Mouse (Mus musculus) CH12.LX (cell line): ENCODE results near the gene Qk. TPM values are rescaled to one million over a fixed set of nuclear protein-coding genes. Genes with fewer than 3 reads are reported as not detected.

Source experiments
- DNase-seq: peaks from one replicate; pipeline ENCODE4 v3.0.0-alpha.2; 2013; ENCODE audit errors: extremely low read depth
- H3K27ac ChIP-seq: 2 replicates; pipeline ENCODE4 v1.5.1; 2012; ENCODE audit warnings: low read depth, mild to moderate bottlenecking, control low read depth, moderate library complexity; ENCODE audit not compliant: insufficient read depth
- H3K27me3 ChIP-seq: replicated peaks from 2 replicates; pipeline ENCODE3; 2012; ENCODE audit warnings: inconsistent platforms
- H3K36me3 ChIP-seq, 2 experiments: replicated peaks in 1 of 2; 2 replicates each; pipeline versions ENCODE3 to v1.6.1; 2012; ENCODE audit warnings: inconsistent platforms in 1 of 2, low read length in 1 of 2, mild to moderate bottlenecking in 1 of 2, mixed read lengths in 1 of 2, moderate library complexity in 1 of 2; ENCODE audit not compliant: control insufficient read depth in 1 of 2, insufficient read depth in 1 of 2
- H3K4me1 ChIP-seq, 2 experiments: 2 replicates each; pipeline ENCODE4 v1.6.1; 2012; ENCODE audit warnings: inconsistent platforms in 1 of 2, moderate library complexity in 1 of 2; ENCODE audit not compliant: insufficient read depth in 2 of 2, control insufficient read depth in 1 of 2
- H3K4me2 ChIP-seq: 2 replicates; pipeline ENCODE4 v1.6.1; 2012; ENCODE audit warnings: low read depth, mild to moderate bottlenecking, control low read depth; ENCODE audit not compliant: poor library complexity, insufficient read depth, severe bottlenecking
- H3K4me3 ChIP-seq, 3 experiments: fragments of 150-350 bp in 1 of 3; sonication (generic) in 1 of 3; replicated peaks in 1 of 3; 2 replicates each; pipeline versions ENCODE3 to v1.5.1; 2011 to 2012; ENCODE audit warnings: low read depth in 2 of 3, low read length in 2 of 3, mild to moderate bottlenecking in 2 of 3, moderate library complexity in 2 of 3, control low read depth in 1 of 3, improper control_type of control experiment in 1 of 3, inconsistent platforms in 1 of 3, mixed read lengths in 1 of 3; ENCODE audit not compliant: poor library complexity in 1 of 3
- H3K79me2 ChIP-seq: replicated peaks from 2 replicates; pipeline ENCODE4 v1.6.1; 2012; ENCODE audit warnings: mild to moderate bottlenecking, moderate library complexity; ENCODE audit not compliant: control insufficient read depth, poor library complexity, insufficient read depth, severe bottlenecking; ENCODE audit errors: extremely low read depth
- H3K9ac ChIP-seq: 2 replicates; pipeline ENCODE4 v1.6.1; 2012; ENCODE audit warnings: low read depth, mild to moderate bottlenecking, control low read depth, moderate library complexity; ENCODE audit not compliant: insufficient read depth
- H3K9me3 ChIP-seq: replicated peaks from 2 replicates; pipeline ENCODE3; 2012; ENCODE audit warnings: low read length, inconsistent platforms, mixed read lengths
- BHLHE40 ChIP-seq: IDR thresholded peaks from 2 replicates; pipeline ENCODE4 v1.6.1; 2011; ENCODE audit warnings: mild to moderate bottlenecking, low read depth, low read length, improper control_type of control experiment
- CHD1 ChIP-seq: IDR thresholded peaks from 2 replicates; pipeline ENCODE4 v1.6.1; 2012; ENCODE audit warnings: low read depth, low read length, improper control_type of control experiment, inconsistent platforms
- CHD2 ChIP-seq: IDR thresholded peaks from 2 replicates; pipeline ENCODE4 v1.6.1; 2011; ENCODE audit warnings: low read length, improper control_type of control experiment
- EP300 ChIP-seq: IDR thresholded peaks from 2 replicates; pipeline ENCODE4 v1.6.1; 2011; ENCODE audit warnings: low read length, improper control_type of control experiment
- JUND ChIP-seq: conservative IDR thresholded peaks from 2 replicates; pipeline ENCODE4 v1.6.1; 2011; ENCODE audit warnings: low read depth, low read length, improper control_type of control experiment
- KAT2A ChIP-seq: IDR thresholded peaks from 2 replicates; pipeline ENCODE4 v1.6.1; 2012; ENCODE audit warnings: low read length, improper control_type of control experiment, inconsistent platforms; ENCODE audit not compliant: insufficient replicate concordance
- MAZ ChIP-seq: IDR thresholded peaks from 2 replicates; pipeline ENCODE4 v1.6.1; 2012; ENCODE audit warnings: low read depth, mild to moderate bottlenecking, inconsistent platforms, low read length, improper control_type of control experiment, moderate library complexity
- MEF2A ChIP-seq: IDR thresholded peaks from 2 replicates; pipeline ENCODE4 v1.6.1; 2014; ENCODE audit warnings: low read depth, mild to moderate bottlenecking, inconsistent platforms, low read length, improper control_type of control experiment, borderline replicate concordance
- MXI1 ChIP-seq: IDR thresholded peaks from 2 replicates; pipeline ENCODE4 v1.6.1; 2011; ENCODE audit warnings: mild to moderate bottlenecking, low read depth, low read length, improper control_type of control experiment
- NELFE ChIP-seq: IDR thresholded peaks from 2 replicates; pipeline ENCODE4 v1.6.1; 2011; ENCODE audit warnings: low read depth, low read length, improper control_type of control experiment
- PAX5 ChIP-seq: IDR thresholded peaks from 2 replicates; pipeline ENCODE4 v1.6.1; 2012; ENCODE audit warnings: low read length, inconsistent platforms, mixed read lengths
- RAD21 ChIP-seq: IDR thresholded peaks from 2 replicates; pipeline ENCODE4 v1.6.1; 2011; ENCODE audit warnings: low read depth, mild to moderate bottlenecking, low read length, improper control_type of control experiment, moderate library complexity
- RCOR1 ChIP-seq: conservative IDR thresholded peaks from 2 replicates; pipeline ENCODE4 v1.6.1; 2012; ENCODE audit warnings: low read depth, mild to moderate bottlenecking, inconsistent platforms, low read length, improper control_type of control experiment
- SIN3A ChIP-seq: IDR thresholded peaks from 2 replicates; pipeline ENCODE4 v1.6.1; 2012; ENCODE audit warnings: low read length, improper control_type of control experiment, inconsistent platforms
- SMC3 ChIP-seq: IDR thresholded peaks from 2 replicates; pipeline ENCODE4 v1.6.1; 2011; ENCODE audit warnings: low read depth, low read length, improper control_type of control experiment
- TBP ChIP-seq: conservative IDR thresholded peaks from 2 replicates; pipeline ENCODE4 v1.6.1; 2011; ENCODE audit warnings: low read depth, low read length, improper control_type of control experiment
- TCF12 ChIP-seq: IDR thresholded peaks from 2 replicates; pipeline ENCODE4 v1.6.1; 2014; ENCODE audit warnings: low read depth, mild to moderate bottlenecking, inconsistent platforms, low read length, improper control_type of control experiment
- USF1 ChIP-seq: IDR thresholded peaks from 2 replicates; pipeline ENCODE4 v1.6.1; 2014; ENCODE audit warnings: low read depth, mild to moderate bottlenecking, inconsistent platforms, low read length, improper control_type of control experiment
- ZKSCAN1 ChIP-seq: IDR thresholded peaks from 2 replicates; pipeline ENCODE4 v1.6.1; 2012; ENCODE audit warnings: low read depth, inconsistent platforms, low read length, improper control_type of control experiment, borderline replicate concordance
- ZNF384 ChIP-seq: IDR thresholded peaks from 2 replicates; pipeline ENCODE4 v1.6.1; 2012; ENCODE audit warnings: low read depth, low read length, improper control_type of control experiment, inconsistent platforms
- dilution Hi-C: fragments of 300-500 bp; cut with MboI; formaldehyde crosslinking; loops from 2 replicates; pipeline ENCODE4 v1.14.3; 2020; ENCODE audit warnings: low sequenced_read_pairs; ENCODE audit not compliant: extremely low pct_unique_long_range_greater_than_20kb, extremely low pct_ligation_motif_present
- in situ Hi-C: fragments of 300-500 bp; cut with MboI; formaldehyde crosslinking; loops from 3 replicates; pipeline ENCODE4 v1.14.3; 2019; ENCODE audit warnings: low sequenced_read_pairs, low pct_ligation_motif_present, low pct_unique_long_range_greater_than_20kb, mixed read lengths
- polyA plus RNA-seq: library from polyadenylated mRNA; unstranded; fragments of >175 nt; gene quantifications from 2 replicates; pipeline ENCODE4 v1.2.1, GENCODE M21; 2012; ENCODE audit warnings: low read depth; ENCODE audit not compliant: insufficient read length
- total RNA-seq, 2 experiments: library from RNA; depleted of rRNA; stranded (reverse); fragments of 300-350 nt in 1 of 2; fragments of >200 nt in 1 of 2; gene quantifications; 2 replicates each; pipeline ENCODE4 v1.2.3; 2012 to 2014

Qk gene
- total and polyA plus RNA-seq, 3 experiments: 22.2 to 51.4 (median 29.3) TPM

- Histone ChIP-seq H3K4me2 (no peak overlapping the region), H3K4me3 (no peak overlapping the region), H3K36me3 (no peaks in the 10 kb centered on the region), H3K4me1 (no peaks in the 10 kb centered on the region), H3K79me2 (no peaks in the 10 kb centered on the region), H3K9me3 (no peaks in the 10 kb centered on the region), H3K9ac (no peak overlapping the region), H3K27ac (no peak overlapping the region), H3K27me3 (no peaks in the 10 kb centered on the region)
- DNase-seq: no peak
- dilution Hi-C loops: no loop called here
- in situ Hi-C loops: no loop called here
- TF ChIP-seq TCF12 (no peak), ZKSCAN1 (no peak), NELFE (no peak), EP300 (no peak), RCOR1 (no peak), CHD1 (no peak), SIN3A (no peak), SMC3 (no peak), TBP (no peak), MEF2A (no peak)
These were observed 39.8 kb upstream of the Qk start for GRCm38 (mm10) chr17:10359466-10359865.

- Histone ChIP-seq H3K27ac (no peak overlapping the region), H3K36me3 (no peaks in the 10 kb centered on the region), H3K4me1 (no peaks in the 10 kb centered on the region), H3K4me3 (no peak overlapping the region), H3K4me2 (no peak overlapping the region), H3K9me3 (no peaks in the 10 kb centered on the region), H3K79me2 (no peaks in the 10 kb centered on the region), H3K27me3 (no peaks in the 10 kb centered on the region), H3K9ac (no peak overlapping the region)
- dilution Hi-C loops (no loop called here), in situ Hi-C loops (no loop called here)
- TF ChIP-seq MEF2A (no peak), CHD2 (no peak), BHLHE40 (no peak), JUND (no peak), CHD1 (no peak), RAD21 (no peak), ZNF384 (no peak), USF1 (no peak), TCF12 (no peak), MXI1 (no peak), KAT2A (no peak), PAX5 (no peak), MAZ (no peak), SIN3A (no peak)
- DNase-seq: no peak
These were observed 37.7 kb upstream of the Qk start for GRCm38 (mm10) chr17:10357348-10357747.
